Comparison of ENCODE assay signal across 26 mouse cellular contexts in genomic region chr6:99751308-99751707, GRCm38 (mm10). TPM values are rescaled to one million over a fixed set of nuclear protein-coding genes. Genes with fewer than 3 reads are reported as not detected.
A peak's percentile ranks its signal among the peaks of the same experiment; 100 is the strongest.
DNase-seq lines count a peak whose midpoint lies in the region; ATAC-seq lines count a peak whose summit lies in the region.
"Had no signal": no experiment of that assay in that cellular context is flagged by ENCODE, and none has a peak within 500 bp of the region (broad histone marks: within the 10 kb centered on the region; RNA-seq: fewer than 3 reads in every experiment).

No protein-coding gene starts in this region.

- DNase-seq in embryonic facial prominence, embryonic 14.5 days (ENCODE audit: low spot score) = peak; percentile 50
- no peak for DNase-seq in embryonic facial prominence, embryonic 10.5 days (ENCODE audit: low spot score)
- peak; percentile 23 for DNase-seq in layer of hippocampus, adult 11-12 months (ENCODE audit: low spot score)
- no peak for DNase-seq in layer of hippocampus, adult 9-10 months (ENCODE audit: low spot score)
- peak; percentile 7 to 19 for DNase-seq in layer of hippocampus, postnatal 14 days (ENCODE audit: low spot score in 2 of 2)
- no peak for DNase-seq in left cerebral cortex, adult 9 months (ENCODE audit: low spot score in 2 of 2)
- DNase-seq: adrenal gland, adult 8-10 months; cerebellum, adult 8-10 months; gastrocnemius, postnatal 14 days; heart, adult 11 months; kidney, adult 18-20 months; liver; retina, postnatal 1 day; right cerebral cortex, postnatal 4 days; thymus, postnatal 14 days had no signal

- ATAC-seq in embryonic facial prominence, embryonic 14.5 days (ENCODE audit: low read depth) = no peak
- ATAC-seq in forebrain, embryonic 16.5 days = peak; percentile 82
- ATAC-seq: activated CD4-positive, CD25-positive, alpha-beta regulatory T cell, adult 4 months; inflammation-experienced regulatory T-cells, adult 6 months had no signal

- H3K36me3 ChIP-seq in embryonic facial prominence, embryonic 14.5 days (ENCODE audit: control insufficient read depth, insufficient read depth, low read length) = no peaks in the 10 kb centered on the region
- no peaks in the 10 kb centered on the region for H3K36me3 ChIP-seq in embryonic facial prominence, embryonic 10.5 days (replicated peaks)
- no peaks in the 10 kb centered on the region for H3K36me3 ChIP-seq in forebrain, embryonic 16.5 days (ENCODE audit: control insufficient read depth, insufficient read depth)
- H3K36me3 ChIP-seq: hindbrain, embryonic 10.5 days; limb, embryonic 10.5 days; neural tube, embryonic 12.5 days had no signal

- no peak overlapping the region for H3K9ac ChIP-seq in embryonic facial prominence, embryonic 14.5 days (ENCODE audit: low read depth, low read length)
- no peak overlapping the region for H3K9ac ChIP-seq in forebrain, embryonic 16.5 days (replicated peaks; ENCODE audit: low read depth, low read length)
- H3K9ac ChIP-seq: neural tube, embryonic 12.5 days had no signal

- H3K4me2 ChIP-seq in embryonic facial prominence, embryonic 14.5 days (ENCODE audit: low read depth, low read length) = no peak overlapping the region
- no peak overlapping the region for H3K4me2 ChIP-seq in forebrain, embryonic 16.5 days (ENCODE audit: low read length)
- H3K4me2 ChIP-seq: heart, embryonic 11.5 days; neural tube, embryonic 12.5 days had no signal

- no peaks in the 10 kb centered on the region for H3K4me1 ChIP-seq in embryonic facial prominence, embryonic 14.5 days (ENCODE audit: control insufficient read depth, insufficient read depth, low read length)
- no peaks in the 10 kb centered on the region for H3K4me1 ChIP-seq in embryonic facial prominence, embryonic 10.5 days
- H3K4me1 ChIP-seq in forebrain, embryonic 16.5 days (replicated peaks; ENCODE audit: control insufficient read depth, insufficient read depth, low read length) = peaks cover 5% of the 10 kb centered on the region
- H3K4me1 ChIP-seq: hindbrain, embryonic 10.5 days; limb, embryonic 10.5 days; neural tube, embryonic 12.5 days had no signal

- H3K27me3 ChIP-seq in embryonic facial prominence, embryonic 14.5 days (replicated peaks; ENCODE audit: control insufficient read depth, insufficient read depth, low read length) = no peaks in the 10 kb centered on the region
- peaks cover 20% of the 10 kb centered on the region for H3K27me3 ChIP-seq in embryonic facial prominence, embryonic 10.5 days (replicated peaks; ENCODE audit: low read depth, poor library complexity, severe bottlenecking)
- no peaks in the 10 kb centered on the region for H3K27me3 ChIP-seq in forebrain, embryonic 16.5 days (replicated peaks; ENCODE audit: control insufficient read depth, insufficient read depth, low read length)
- H3K27me3 ChIP-seq: neural tube, embryonic 12.5 days had no signal

- H3K4me3 ChIP-seq in embryonic facial prominence, embryonic 14.5 days (ENCODE audit: low read depth, low read length) = no peak overlapping the region
- H3K4me3 ChIP-seq in embryonic facial prominence, embryonic 10.5 days = no peak overlapping the region
- H3K4me3 ChIP-seq in forebrain, embryonic 16.5 days (replicated peaks; ENCODE audit: low read length) = no peak overlapping the region
- H3K4me3 ChIP-seq: hindbrain, embryonic 10.5 days; limb, embryonic 10.5 days; neural tube, embryonic 12.5 days had no signal

- no peaks in the 10 kb centered on the region for H3K9me3 ChIP-seq in embryonic facial prominence, embryonic 14.5 days (ENCODE audit: control insufficient read depth, low read length)
- H3K9me3 ChIP-seq in embryonic facial prominence, embryonic 10.5 days = no peaks in the 10 kb centered on the region
- no peaks in the 10 kb centered on the region for H3K9me3 ChIP-seq in forebrain, embryonic 16.5 days (ENCODE audit: control insufficient read depth, low read length)
- H3K9me3 ChIP-seq: hindbrain, embryonic 10.5 days; limb, embryonic 10.5 days; neural tube, embryonic 12.5 days had no signal

- 60% methylated on average over 6 of the region's 6 CpGs for WGBS in embryonic facial prominence, embryonic 14.5 days
- WGBS in embryonic facial prominence, embryonic 10.5 days = 85% methylated on average over 6 of the region's 6 CpGs
- 30% methylated on average over 6 of the region's 6 CpGs for WGBS in forebrain, embryonic 16.5 days

- H3K27ac ChIP-seq in embryonic facial prominence, embryonic 14.5 days (replicated peaks; ENCODE audit: low read depth, low read length) = no peak overlapping the region
- no peak overlapping the region for H3K27ac ChIP-seq in embryonic facial prominence, embryonic 10.5 days (replicated peaks)
- no peak overlapping the region for H3K27ac ChIP-seq in forebrain, embryonic 16.5 days (ENCODE audit: low read length)
- H3K27ac ChIP-seq: hindbrain, embryonic 10.5 days; limb, embryonic 10.5 days; macrophage; neural tube, embryonic 12.5 days had no signal

RNA-seq across cellular contexts. Expression of gene Prok2, which starts 25.1 kb away (rescaled TPM):
- polyA plus RNA-seq in embryonic facial prominence, embryonic 14.5 days (2014; fragmentation: Nextera tagmentation; extraction: Ambion mirVana) = 0.84 and 0.93 TPM in 2 replicates
- polyA plus RNA-seq in embryonic facial prominence, embryonic 10.5 days (2016; fragmentation: Nextera tagmentation; extraction: Ambion mirVana) = 0.14 and 0.34 TPM in 2 replicates
- polyA plus RNA-seq in forebrain, embryonic 16.5 days (2015; fragmentation: Nextera tagmentation; extraction: Ambion mirVana) = 2.3 and 3.7 TPM in 2 replicates
- 1 to 10 TPM; 1.0 to 1.3 TPM for total RNA-seq in layer of hippocampus, postnatal 14 days (2021)
- total RNA-seq: adrenal gland, adult 8-10 months; gastrocnemius, postnatal 14 days had no signal
- polyA plus RNA-seq: activated CD4-positive, CD25-positive, alpha-beta regulatory T cell, adult 4 months; heart, embryonic 11.5 days; heart, postnatal 0 days; hindbrain, embryonic 10.5 days; inflammation-experienced regulatory T-cells, adult 6 months; large intestine, adult 2 months; limb, embryonic 10.5 days; macrophage; neural tube, embryonic 12.5 days; stomach, embryonic 14.5 days had no signal

RNA-seq across cellular contexts. Expression of gene Gpr27, which starts 58.8 kb away (rescaled TPM):
- 7.9 TPM in 2 replicates for polyA plus RNA-seq in embryonic facial prominence, embryonic 14.5 days (2014; fragmentation: Nextera tagmentation; extraction: Ambion mirVana)
- 1.5 and 2.1 TPM in 2 replicates for polyA plus RNA-seq in embryonic facial prominence, embryonic 10.5 days (2016; fragmentation: Nextera tagmentation; extraction: Ambion mirVana)
- polyA plus RNA-seq in forebrain, embryonic 16.5 days (2015; fragmentation: Nextera tagmentation; extraction: Ambion mirVana) = 17.3 and 17.6 TPM in 2 replicates
- 10 to 100 TPM; 47.9 to 51.6 TPM for total RNA-seq in layer of hippocampus, postnatal 14 days (2021)
- polyA plus RNA-seq: activated CD4-positive, CD25-positive, alpha-beta regulatory T cell, adult 4 months; inflammation-experienced regulatory T-cells, adult 6 months; macrophage had no signal

Comparison
In these comparisons a context has a peak if more than half of its experiments do, and no peak if none do; other contexts are left out.
1. DNase-seq: peak in embryonic facial prominence, embryonic 14.5 days (single experiment), layer of hippocampus, adult 11-12 months (single experiment) and layer of hippocampus, postnatal 14 days (2 of 2); none in embryonic facial prominence, embryonic 10.5 days (single experiment), layer of hippocampus, adult 9-10 months (single experiment) and left cerebral cortex, adult 9 months (0 of 2).